Mouse (Mus musculus): ENCODE measurements around the gene Gpr107.

GRCm38 (mm10) chr2:31260549-31260948 is 108.4 kb downstream of the Gpr107 start:
- no peak for TF ChIP-seq EP300 (IDR thresholded peaks at IDR 0.05; ENCODE audit: low read depth in 1 of 2, low read length in 2 of 2)
- TF ChIP-seq CHD1 (IDR thresholded peaks at IDR 0.05; ENCODE audit: low read depth, low read length), result no peak
- TF ChIP-seq MAFK (IDR thresholded peaks at IDR 0.05; ENCODE audit: borderline replicate concordance, low read depth, low read length), result no peak
- no peak for TF ChIP-seq ZKSCAN1 (IDR thresholded peaks at IDR 0.05; ENCODE audit: low read depth, low read length)
